Mouse (Mus musculus) testis, adult 2 months (tissue): ENCODE measurements at regions not wholly inside any gene's neighbourhood (a gene's known extent, or its start where the extent isn't known, plus 50 kb on each side); places are given as distances from the start of the nearest gene placed in this dataset.

Source experiments
- H3K27ac ChIP-seq: fragments of 200-500 bp; 2 replicates; pipeline ENCODE4 v1.5.1; 2012; ENCODE audit warnings: low read depth, low read length; ENCODE audit not compliant: control insufficient read depth, insufficient read depth
- H3K27me3 ChIP-seq: fragments of 200-500 bp; 2 replicates; pipeline ENCODE4 v1.6.1; 2012; ENCODE audit warnings: mild to moderate bottlenecking, low read length, moderate library complexity; ENCODE audit not compliant: control insufficient read depth, insufficient read depth
- H3K36me3 ChIP-seq: fragments of 200-500 bp; 2 replicates; pipeline ENCODE4 v1.6.1; 2012; ENCODE audit warnings: mild to moderate bottlenecking, low read length; ENCODE audit not compliant: control insufficient read depth, insufficient read depth
- H3K4me1 ChIP-seq: fragments of 200-500 bp; 2 replicates; pipeline ENCODE4 v1.6.1; 2012; ENCODE audit warnings: low read length; ENCODE audit not compliant: control insufficient read depth, insufficient read depth
- H3K4me3 ChIP-seq: fragments of 200-500 bp; 2 replicates; pipeline ENCODE4 v1.5.1; 2012; ENCODE audit warnings: low read depth, mild to moderate bottlenecking, low read length, moderate library complexity, mixed read lengths; ENCODE audit not compliant: control insufficient read depth
- CTCF ChIP-seq: fragments of 200-500 bp; IDR thresholded peaks from 2 replicates; pipeline ENCODE4 v1.5.1; 2012; ENCODE audit warnings: low read depth, mild to moderate bottlenecking, inconsistent platforms, low read length, moderate library complexity; ENCODE audit not compliant: control insufficient read depth, insufficient read depth, insufficient replicate concordance
- POLR2A ChIP-seq: fragments of 200-500 bp; IDR thresholded peaks from 2 replicates; pipeline ENCODE4 v1.6.1; 2012; ENCODE audit warnings: low read depth, mild to moderate bottlenecking, inconsistent platforms, low read length, moderate library complexity; ENCODE audit not compliant: control insufficient read depth

DNA sequence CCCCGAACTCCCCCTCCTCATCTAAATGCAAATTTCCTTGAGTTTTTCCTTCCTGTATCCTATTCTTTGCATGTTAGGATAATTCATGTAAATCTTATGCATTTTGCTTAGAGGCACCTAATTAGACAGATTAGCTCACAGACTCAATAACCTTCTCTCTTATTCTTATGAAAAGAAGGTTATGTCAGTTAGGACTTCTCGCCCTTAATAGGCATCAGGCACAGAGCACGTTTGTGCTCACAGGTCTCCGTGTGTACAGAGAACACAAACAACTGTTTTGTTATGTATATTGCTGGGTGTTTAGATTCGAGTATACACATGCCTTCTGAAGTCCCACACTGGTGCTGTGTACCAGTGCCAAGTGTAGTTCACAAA, 2504.4 kb upstream of the 5930422O12Rik start:
- no peaks in the 10 kb centered on the region for H3K36me3 ChIP-seq
- H3K27me3 ChIP-seq, result no peaks in the 10 kb centered on the region
- H3K4me1 ChIP-seq, result no peaks in the 10 kb centered on the region
- no peak overlapping the region for H3K4me3 ChIP-seq
- H3K27ac ChIP-seq, result no peak overlapping the region
- TF ChIP-seq CTCF (no peak), POLR2A (no peak)

- Histone ChIP-seq H3K4me1 (no peaks in the 10 kb centered on the region), H3K4me3 (no peak overlapping the region), H3K36me3 (no peaks in the 10 kb centered on the region), H3K27me3 (no peaks in the 10 kb centered on the region), H3K27ac (no peak overlapping the region)
- TF ChIP-seq POLR2A, result no peak
- no peak for TF ChIP-seq CTCF
These were observed 2503.9 kb upstream of the 5930422O12Rik start for GRCm38 (mm10) chr8:30924656-30925055.

GRCm38 (mm10) chr8:30937449-30938075, 2490.9 kb upstream of the 5930422O12Rik start:
- H3K27me3 ChIP-seq, result no peaks in the 10 kb centered on the region
- H3K27ac ChIP-seq, result no peak overlapping the region
- H3K36me3 ChIP-seq, result no peaks in the 10 kb centered on the region
- no peak overlapping the region for H3K4me3 ChIP-seq
- TF ChIP-seq POLR2A, result no peak
- TF ChIP-seq CTCF, result no peak
- H3K4me1 ChIP-seq, result no peaks in the 10 kb centered on the region

DNA sequence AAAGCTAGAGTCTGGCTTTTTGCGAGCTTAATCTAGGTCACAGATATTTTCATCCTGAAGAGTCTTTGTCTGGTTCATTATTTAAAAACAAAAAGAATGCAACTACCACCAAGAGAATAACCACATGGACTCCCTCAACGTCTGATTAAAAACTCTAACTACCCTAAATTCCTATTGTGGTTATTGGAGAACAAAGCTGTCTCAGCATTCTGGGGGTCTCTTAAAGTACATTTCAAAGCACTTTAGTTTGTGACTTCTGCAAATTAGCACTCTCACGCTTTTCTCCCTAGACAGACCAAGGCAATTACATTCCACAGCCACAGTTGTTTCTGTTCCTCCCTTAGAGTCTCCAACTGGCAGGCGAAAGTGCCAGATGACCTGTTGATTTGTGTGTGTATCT, 2487.6 kb upstream of the 5930422O12Rik start:
- Histone ChIP-seq H3K36me3 (no peaks in the 10 kb centered on the region), H3K27ac (no peak overlapping the region), H3K4me3 (no peak overlapping the region), H3K27me3 (no peaks in the 10 kb centered on the region), H3K4me1 (no peaks in the 10 kb centered on the region)
- TF ChIP-seq CTCF, result no peak
- no peak for TF ChIP-seq POLR2A

DNA sequence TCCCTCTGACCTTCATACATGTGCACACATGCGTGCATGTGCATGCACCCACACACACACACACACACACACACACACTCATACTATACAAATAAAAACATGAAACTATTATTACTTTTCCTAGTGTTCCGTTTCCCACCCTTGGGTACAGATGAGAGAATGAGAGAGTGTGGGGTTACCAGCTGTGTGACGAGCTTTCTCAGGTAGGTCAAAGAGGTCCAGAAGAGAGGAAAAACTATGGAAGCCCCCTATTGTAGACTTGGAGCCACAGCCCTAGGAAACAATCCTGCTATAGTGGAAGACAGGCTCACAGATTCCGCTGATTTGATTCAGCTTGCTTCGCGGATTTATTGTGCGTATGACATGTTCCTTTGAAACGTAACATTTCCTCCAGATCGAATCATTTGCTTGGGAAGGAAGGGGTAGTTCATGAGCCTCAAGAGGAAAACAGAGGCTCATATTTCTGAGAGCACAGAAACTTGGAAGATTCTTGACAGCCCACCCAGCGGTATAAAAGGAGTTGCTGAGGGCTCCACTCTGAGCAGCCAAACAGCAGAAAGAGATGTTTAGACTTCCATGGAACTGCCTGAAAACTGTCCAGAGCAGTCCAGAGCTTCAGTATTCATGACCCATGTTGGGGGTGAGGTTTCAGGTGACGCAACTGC, 2486.9 kb upstream of the 5930422O12Rik start:
- no peaks in the 10 kb centered on the region for H3K4me1 ChIP-seq
- TF ChIP-seq POLR2A (no peak), CTCF (no peak)
- H3K27ac ChIP-seq, result no peak overlapping the region
- H3K27me3 ChIP-seq, result no peaks in the 10 kb centered on the region
- no peaks in the 10 kb centered on the region for H3K36me3 ChIP-seq
- no peak overlapping the region for H3K4me3 ChIP-seq

DNA sequence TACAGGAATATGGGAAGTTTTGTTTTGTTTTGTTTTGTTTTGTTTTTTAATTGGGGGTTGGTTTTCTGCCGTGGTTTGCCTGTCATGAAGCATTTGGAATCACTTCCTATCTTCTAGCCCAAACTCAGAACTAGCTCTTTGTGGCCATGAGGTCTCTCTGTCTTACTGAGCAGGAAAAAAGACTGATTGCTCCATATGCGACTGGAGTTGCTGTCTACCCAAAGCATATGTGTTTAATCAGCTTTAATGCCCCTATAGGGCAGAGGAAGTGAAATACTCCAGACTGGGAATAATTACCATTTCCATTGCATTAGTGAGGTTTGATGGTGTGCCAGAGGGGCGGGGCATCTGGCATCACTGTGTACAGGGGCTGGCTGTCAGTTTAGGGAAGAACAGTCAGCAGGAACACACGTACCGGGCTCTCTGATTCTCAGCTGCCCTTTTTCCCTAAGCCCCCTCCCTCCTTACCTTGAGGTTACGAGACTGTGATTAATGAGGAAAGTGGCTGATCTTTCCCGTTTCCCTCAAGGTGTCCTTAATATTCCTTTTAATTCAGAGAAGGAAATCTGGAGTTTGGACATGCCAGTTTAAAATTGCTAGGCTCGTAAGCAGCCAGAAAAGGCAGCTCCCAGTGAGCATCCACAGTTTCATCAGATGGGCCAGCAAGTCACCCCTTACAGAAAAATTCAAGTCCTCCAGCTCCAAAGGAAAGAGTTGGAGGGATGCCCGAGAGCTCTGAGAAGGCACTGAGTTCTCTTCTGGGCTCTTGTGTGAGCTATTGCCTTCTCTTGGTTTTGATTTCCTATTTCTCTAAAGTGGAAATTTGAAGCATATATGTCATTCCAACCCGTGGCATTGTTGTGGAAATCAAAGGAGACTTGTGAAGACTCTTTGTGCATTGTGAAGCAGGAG, 2482.1 kb upstream of the 5930422O12Rik start:
- TF ChIP-seq POLR2A, result no peak
- no peak for TF ChIP-seq CTCF
- H3K4me3 ChIP-seq, result no peak overlapping the region
- H3K36me3 ChIP-seq, result no peaks in the 10 kb centered on the region
- H3K27ac ChIP-seq, result no peak overlapping the region
- no peaks in the 10 kb centered on the region for H3K27me3 ChIP-seq
- no peaks in the 10 kb centered on the region for H3K4me1 ChIP-seq

DNA sequence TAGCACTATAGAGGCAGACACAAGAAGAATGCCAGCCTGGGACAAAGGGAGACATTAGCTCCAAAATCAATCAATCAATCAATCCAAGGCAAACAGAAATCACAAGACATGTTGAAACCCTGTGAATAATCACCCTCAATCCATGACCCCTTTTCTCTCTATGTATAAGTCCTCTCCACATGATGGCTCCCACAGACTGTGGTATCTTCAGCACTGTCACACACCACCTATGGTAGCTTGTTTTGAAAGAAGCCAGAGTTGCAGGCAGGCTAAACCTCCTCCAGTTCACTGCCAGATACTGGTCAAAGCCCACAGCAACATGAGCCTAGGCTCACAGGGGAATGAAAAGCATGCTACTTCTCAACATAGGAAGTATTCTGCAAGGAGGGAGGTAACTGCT, 2475.7 kb upstream of the 5930422O12Rik start:
- Histone ChIP-seq H3K4me1 (no peaks in the 10 kb centered on the region), H3K27ac (no peak overlapping the region), H3K36me3 (no peaks in the 10 kb centered on the region), H3K27me3 (no peaks in the 10 kb centered on the region), H3K4me3 (no peak overlapping the region)
- no peak for TF ChIP-seq CTCF
- TF ChIP-seq POLR2A, result no peak
